Mouse (Mus musculus): Measurements from ENCODE around the gene Ubap1l. TPM values are rescaled to one million over a fixed set of nuclear protein-coding genes. Genes with fewer than 3 reads are reported as not detected.

Gene Ubap1l
- polyA plus RNA-seq, 1 experiment from 2014 or later, result 0.41 TPM

GRCm38 (mm10) chr9:65422760-65423501, 62.1 kb downstream of the Ubap1l start, which contains the start of gene Slc51b:
Gene Slc51b, minus strand, starts transcription at chr9:65422955.
- H3K27me3 ChIP-seq, result no peaks in the 10 kb centered on the region
- H3K4me1 ChIP-seq, result no peaks in the 10 kb centered on the region
- H3K9me3 ChIP-seq, result no peaks in the 10 kb centered on the region
- H3K4me2 ChIP-seq, result no peak within 1 kb of the TSS
- no peak within 1 kb of the TSS for H3K9ac ChIP-seq
- ATAC-seq (ENCODE audit: insufficient number of reproducible peaks, insufficient read depth, low FRiP score, low TSS enrichment, low read depth), result no peak
- no peak within 1 kb of the TSS for H3K4me3 ChIP-seq
- 83% methylated on average over 11 of the region's 11 CpGs for WGBS
- H3K27ac ChIP-seq, result no peak within 1 kb of the TSS
- no peaks in the 10 kb centered on the region for H3K36me3 ChIP-seq

DNA sequence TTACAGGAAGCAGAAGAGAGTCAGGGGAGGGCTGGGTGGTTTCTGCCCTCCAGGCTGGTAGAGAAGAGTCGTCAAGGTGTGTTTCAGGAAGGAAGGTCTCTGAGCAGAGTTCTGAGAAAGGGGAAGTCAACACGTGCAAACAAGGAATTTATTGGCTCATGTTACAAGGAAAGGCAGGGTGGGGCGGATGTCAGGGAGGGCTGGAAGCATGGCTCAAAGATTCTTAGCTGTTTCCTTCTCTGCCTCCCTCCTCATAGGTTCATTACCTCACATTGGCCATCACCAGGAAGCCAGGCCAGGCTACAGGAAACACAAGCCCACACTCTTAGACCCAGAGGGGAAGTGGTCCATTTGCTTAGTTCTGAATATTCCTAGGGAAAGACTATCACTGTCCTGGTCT, 63.6 kb downstream of the Ubap1l start:
- Histone ChIP-seq H3K27me3 (no peaks in the 10 kb centered on the region), H3K9me3 (no peaks in the 10 kb centered on the region), H3K4me3 (no peak overlapping the region), H3K4me1 (no peaks in the 10 kb centered on the region), H3K27ac (no peak overlapping the region), H3K36me3 (no peaks in the 10 kb centered on the region), H3K9ac (no peak overlapping the region), H3K4me2 (no peak overlapping the region)
- WGBS, result 25% methylated on average over 3 of the region's 3 CpGs
- no peak for ATAC-seq (ENCODE audit: insufficient number of reproducible peaks, insufficient read depth, low FRiP score, low TSS enrichment, low read depth)

DNA sequence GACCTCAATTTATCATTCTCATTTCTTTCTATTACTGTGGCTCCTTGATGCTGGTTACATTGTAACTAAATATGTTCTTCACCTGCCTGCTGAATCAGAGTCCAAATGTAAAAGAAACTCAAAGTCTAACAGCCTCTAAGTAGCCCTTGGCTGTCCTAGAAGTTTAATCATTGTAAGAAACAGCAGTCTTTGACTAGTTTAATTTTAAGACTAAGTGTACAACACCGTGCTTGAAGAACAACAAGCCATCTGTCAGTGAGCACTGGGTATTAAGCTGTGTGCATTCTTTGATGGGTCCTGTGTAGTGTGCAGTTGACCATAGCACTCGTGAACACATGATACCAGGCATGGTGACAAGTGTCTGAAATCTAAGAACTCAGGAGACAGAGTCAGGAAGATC, 66.7 kb downstream of the Ubap1l start:
- H3K36me3 ChIP-seq, result no peaks in the 10 kb centered on the region
- H3K9me3 ChIP-seq, result no peaks in the 10 kb centered on the region
- H3K4me2 ChIP-seq, result no peak overlapping the region
- H3K27me3 ChIP-seq, result no peaks in the 10 kb centered on the region
- H3K4me3 ChIP-seq, result no peak overlapping the region
- H3K9ac ChIP-seq, result no peak overlapping the region
- H3K4me1 ChIP-seq, result no peaks in the 10 kb centered on the region
- WGBS, result 69% methylated on average over 2 of the region's 2 CpGs
- H3K27ac ChIP-seq, result no peak overlapping the region
- ATAC-seq (ENCODE audit: insufficient number of reproducible peaks, insufficient read depth, low FRiP score, low TSS enrichment, low read depth), result no peak

GRCm38 (mm10) chr9:65428003-65428402, 67.2 kb downstream of the Ubap1l start:
- WGBS, result 82% methylated on average over 5 of the region's 5 CpGs
- H3K4me3 ChIP-seq, result no peak overlapping the region

More at GRCm38 (mm10) chr9:65428003-65428402, 67.2 kb downstream of the Ubap1l start:
- Histone ChIP-seq H3K27me3 (no peaks in the 10 kb centered on the region), H3K9me3 (no peaks in the 10 kb centered on the region), H3K36me3 (no peaks in the 10 kb centered on the region), H3K9ac (no peak overlapping the region), H3K4me2 (no peak overlapping the region), H3K27ac (no peak overlapping the region), H3K4me1 (no peaks in the 10 kb centered on the region)
- ATAC-seq (ENCODE audit: insufficient number of reproducible peaks, insufficient read depth, low FRiP score, low TSS enrichment, low read depth), result no peak

Other genes starting within 250 kb of the Ubap1l start
- gene Igdcc3, start 219.9 kb upstream of the Ubap1l start, polyA plus RNA-seq (2015; fragmentation: Nextera tagmentation; extraction: Ambion mirVana), result 2.1 and 3.0 TPM in 2 replicates
- gene Parp16, start 165.7 kb upstream of the Ubap1l start, polyA plus RNA-seq (2015; fragmentation: Nextera tagmentation; extraction: Ambion mirVana), result 7.1 and 8.1 TPM in 2 replicates
- 0.74 and 1.2 TPM in 2 replicates for gene Cilp, start 95.9 kb upstream of the Ubap1l start, polyA plus RNA-seq (2015; fragmentation: Nextera tagmentation; extraction: Ambion mirVana)
- 56.2 TPM in 2 replicates for gene Clpx, start 66.8 kb upstream of the Ubap1l start, polyA plus RNA-seq (2015; fragmentation: Nextera tagmentation; extraction: Ambion mirVana)
- gene Pdcd7, start 14.9 kb upstream of the Ubap1l start, polyA plus RNA-seq (2015; fragmentation: Nextera tagmentation; extraction: Ambion mirVana), result 10.4 and 10.6 TPM in 2 replicates
- gene Kbtbd13, start 30.6 kb downstream of the Ubap1l start, polyA plus RNA-seq (2015; fragmentation: Nextera tagmentation; extraction: Ambion mirVana), result 1.0 and 1.2 TPM in 2 replicates
- gene Rasl12, start 37.5 kb downstream of the Ubap1l start, polyA plus RNA-seq (2015; fragmentation: Nextera tagmentation; extraction: Ambion mirVana), result 8.7 and 9.0 TPM in 2 replicates
- 1.1 TPM in 1 of 2 replicates, not detected in the other for gene Slc51b, start 61.9 kb downstream of the Ubap1l start, polyA plus RNA-seq (2015; fragmentation: Nextera tagmentation; extraction: Ambion mirVana)
- gene Mtfmt, start 74.7 kb downstream of the Ubap1l start, polyA plus RNA-seq (2015; fragmentation: Nextera tagmentation; extraction: Ambion mirVana), result 24.1 and 28.3 TPM in 2 replicates
- gene Spg21, start 99.9 kb downstream of the Ubap1l start, polyA plus RNA-seq (2015; fragmentation: Nextera tagmentation; extraction: Ambion mirVana), result 116 and 123 TPM in 2 replicates
- gene Ankdd1a, start 159.2 kb downstream of the Ubap1l start, polyA plus RNA-seq (2015; fragmentation: Nextera tagmentation; extraction: Ambion mirVana), result not detected in 2 replicates
- gene Plekho2, start 219.0 kb downstream of the Ubap1l start, polyA plus RNA-seq (2015; fragmentation: Nextera tagmentation; extraction: Ambion mirVana), result 12.6 TPM in 2 replicates
- 15.4 and 18.4 TPM in 2 replicates for gene Pif1, start 226.1 kb downstream of the Ubap1l start, polyA plus RNA-seq (2015; fragmentation: Nextera tagmentation; extraction: Ambion mirVana)